Mouse (Mus musculus) liver, embryonic 11.5 days (tissue): ENCODE measurements around the gene Cd164. TPM values are rescaled to one million over a fixed set of nuclear protein-coding genes. Genes with fewer than 3 reads are reported as not detected.

Experiments used
- ATAC-seq: fragments of 200-750 bp; cut with Nextera tagmentation; replicated peaks from 2 replicates; pipeline ENCODE4 v1.8.0; 2017; ENCODE audit warnings: moderate number of reproducible peaks, mild to moderate bottlenecking, moderate TSS enrichment, moderate library complexity; ENCODE audit not compliant: low FRiP score
- DNase-seq: peaks from one replicate; pipeline ENCODE4 v3.0.0-alpha.2; 2017; ENCODE audit warnings: low spot score
- H3K27ac ChIP-seq: fragments of 300-500 bp; sonication (generic); 2 replicates; pipeline ENCODE4 v1.5.1; 2014; ENCODE audit warnings: mild to moderate bottlenecking, low read depth, low read length, control low read depth
- H3K27me3 ChIP-seq: fragments of 300-500 bp; sonication (generic); replicated peaks from 2 replicates; pipeline ENCODE4 v1.6.1; 2014; ENCODE audit warnings: low read length, mixed read lengths; ENCODE audit not compliant: control insufficient read depth, insufficient read depth
- H3K36me3 ChIP-seq: fragments of 300-500 bp; sonication (generic); 2 replicates; pipeline ENCODE4 v1.6.1; 2014; ENCODE audit warnings: mild to moderate bottlenecking, low read length, moderate library complexity, mixed read lengths; ENCODE audit not compliant: control insufficient read depth, insufficient read depth
- H3K4me1 ChIP-seq: fragments of 300-500 bp; sonication (generic); replicated peaks from 2 replicates; pipeline ENCODE4 v1.6.1; 2014; ENCODE audit warnings: low read length, mixed read lengths; ENCODE audit not compliant: control insufficient read depth, insufficient read depth
- H3K4me2 ChIP-seq: fragments of 300-500 bp; sonication (generic); 2 replicates; pipeline ENCODE4 v1.6.1; 2014; ENCODE audit warnings: mild to moderate bottlenecking, control low read depth, moderate library complexity
- H3K4me3 ChIP-seq: fragments of 300-500 bp; sonication (generic); 2 replicates; pipeline ENCODE4 v1.5.1; 2014; ENCODE audit warnings: low read depth, low read length, control low read depth
- H3K9ac ChIP-seq: fragments of 300-500 bp; sonication (generic); 2 replicates; pipeline ENCODE4 v1.6.1; 2014; ENCODE audit warnings: low read depth, low read length, control low read depth
- H3K9me3 ChIP-seq: fragments of 300-500 bp; sonication (generic); 2 replicates; pipeline ENCODE4 v1.6.1; 2016; ENCODE audit warnings: low read length, inconsistent platforms, mixed read lengths; ENCODE audit not compliant: control insufficient read depth
- WGBS: fragments of 180-500 bp; shearing (Covaris S2); extraction: QIAGEN DNeasy Blood & Tissue Kit; methylation state at CpG from one replicate; pipeline ENCODE4 v1.1.7; 2014; 5-methylcytosine and 5-hydroxymethylcytosine counted together
- polyA plus RNA-seq: library from polyadenylated mRNA; unstranded; fragments of >200 nt; fragmentation: Nextera tagmentation; extraction: Ambion mirVana; gene quantifications from 2 replicates; pipeline ENCODE4 v1.2.1, GENCODE M21; 2014

The Cd164 gene
- polyA plus RNA-seq, 1 experiment from 2014 or later, result 122 TPM

DNA sequence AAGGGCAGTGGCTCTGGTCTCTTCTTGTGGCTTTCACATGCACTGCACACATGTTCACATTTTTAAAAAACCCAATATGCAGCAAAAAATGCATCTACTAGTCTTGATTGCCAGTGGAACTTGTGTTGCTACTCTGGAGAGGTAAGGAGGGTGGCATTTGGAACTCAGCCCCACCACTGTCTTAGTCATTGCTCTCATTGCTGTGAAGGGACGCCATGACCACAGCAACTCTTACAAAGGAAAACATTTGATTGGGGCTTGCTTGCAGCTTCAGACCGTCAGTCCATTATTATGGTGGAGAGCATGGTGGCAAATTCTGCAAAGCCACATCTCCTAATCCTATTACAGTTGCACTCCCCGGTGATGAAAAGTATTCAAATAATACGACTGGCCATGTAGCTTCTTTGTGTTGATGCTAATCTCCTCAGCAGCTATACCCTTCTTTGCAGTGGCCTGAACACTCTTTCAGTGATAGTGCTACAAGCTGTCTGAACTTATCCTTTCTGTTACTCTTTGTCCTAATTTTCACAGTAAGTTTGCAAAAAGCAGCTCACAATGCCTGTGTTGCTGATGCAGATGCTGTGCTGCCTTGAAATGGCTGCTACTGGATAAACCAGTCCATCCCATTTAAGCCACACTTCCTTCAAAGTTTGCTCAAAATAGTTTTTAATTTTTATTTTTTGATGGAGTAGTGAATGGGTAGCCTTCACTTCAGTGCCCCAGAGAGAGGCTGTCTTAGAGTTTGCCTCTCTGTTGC is 18.2 kb downstream of the Cd164 start:
- H3K27ac ChIP-seq, result no peak overlapping the region

DNA sequence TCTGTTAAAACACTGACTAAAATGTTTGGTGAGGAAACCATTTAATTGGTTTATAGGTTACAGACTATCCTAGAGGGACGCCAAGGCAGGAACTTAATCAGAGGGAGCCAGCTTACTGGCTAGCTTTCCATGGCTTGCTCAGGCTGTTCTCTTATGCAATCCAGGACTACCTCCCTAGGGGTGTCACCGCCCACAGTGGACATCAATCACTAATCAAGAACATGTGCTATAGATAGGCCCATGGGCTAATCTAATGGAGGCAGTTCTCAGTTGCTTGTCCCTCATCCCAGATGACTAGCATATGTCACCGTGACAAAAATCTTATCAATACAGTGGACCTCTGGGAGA is 18.7 kb downstream of the Cd164 start:
- Histone ChIP-seq H3K36me3 (peaks cover 3% of the 10 kb centered on the region), H3K4me3 (no peak overlapping the region), H3K27me3 (no peaks in the 10 kb centered on the region), H3K9me3 (no peaks in the 10 kb centered on the region), H3K27ac (no peak overlapping the region), H3K9ac (no peak overlapping the region), H3K4me1 (no peaks in the 10 kb centered on the region), H3K4me2 (no peak overlapping the region)
- DNase-seq, result no peak
- 86% methylated on average over 3 of the region's 3 CpGs for WGBS
- ATAC-seq, result no peak

More for the DNA sequence above, 18.2 kb downstream of the Cd164 start:
- H3K27me3 ChIP-seq, result no peaks in the 10 kb centered on the region
- 89% methylated on average over 4 of the region's 4 CpGs for WGBS
- no peaks in the 10 kb centered on the region for H3K9me3 ChIP-seq
- no peak for DNase-seq
- no peak overlapping the region for H3K4me2 ChIP-seq
- no peaks in the 10 kb centered on the region for H3K4me1 ChIP-seq
- H3K36me3 ChIP-seq, result peaks cover 6% of the 10 kb centered on the region
- ATAC-seq, result no peak
- H3K4me3 ChIP-seq, result no peak overlapping the region
- no peak overlapping the region for H3K9ac ChIP-seq

DNA sequence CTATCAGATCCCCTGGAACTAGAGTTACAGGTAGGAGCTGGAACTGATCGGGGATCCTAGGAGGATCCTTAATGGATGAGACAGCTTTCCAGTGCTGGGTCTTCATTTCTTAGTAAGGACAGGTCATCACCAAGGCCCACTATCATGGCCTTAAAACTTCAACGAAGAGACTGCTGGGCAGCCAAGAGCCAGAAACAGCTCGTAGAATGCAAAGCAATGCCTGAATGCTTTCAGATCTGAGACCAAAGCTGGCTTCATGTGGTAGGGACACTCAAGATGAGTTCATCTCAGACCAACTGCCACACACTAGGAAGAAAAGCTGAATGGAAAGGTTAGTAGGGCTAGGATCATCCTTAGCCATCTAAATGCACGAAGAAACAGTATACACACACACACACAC is 19.8 kb downstream of the Cd164 start:
- H3K4me2 ChIP-seq, result no peak overlapping the region
- no peak for ATAC-seq
- H3K9ac ChIP-seq, result no peak overlapping the region
- no peaks in the 10 kb centered on the region for H3K9me3 ChIP-seq
- DNase-seq, result no peak
- no peak overlapping the region for H3K4me3 ChIP-seq
- H3K36me3 ChIP-seq, result peaks cover 3% of the 10 kb centered on the region; the same call in 1 of the 2 replicates
- 92% methylated on average over 4 of the region's 4 CpGs for WGBS
- H3K27ac ChIP-seq, result no peak overlapping the region
- no peaks in the 10 kb centered on the region for H3K27me3 ChIP-seq
- no peaks in the 10 kb centered on the region for H3K4me1 ChIP-seq

DNA sequence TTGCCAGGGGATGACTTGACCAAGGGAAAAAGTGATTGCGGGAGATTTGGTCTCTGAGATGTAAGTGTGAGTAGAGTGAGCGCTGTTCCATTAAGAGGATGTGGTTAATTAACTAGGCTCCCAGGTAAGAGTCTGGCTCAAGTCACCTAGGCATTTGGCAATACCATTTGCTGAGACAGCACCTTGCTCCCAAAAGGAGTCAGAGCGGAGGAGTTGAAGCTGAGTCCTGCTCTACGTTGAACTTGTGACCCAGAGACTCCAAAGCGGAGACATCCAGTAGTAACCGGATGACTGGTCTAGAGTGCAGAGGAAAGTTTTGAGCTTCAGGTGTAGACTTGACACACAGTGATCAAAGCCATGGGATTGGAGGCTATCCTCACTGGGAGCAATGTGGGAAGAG is 22.8 kb downstream of the Cd164 start:
- no peak for ATAC-seq
- Histone ChIP-seq H3K27me3 (no peaks in the 10 kb centered on the region), H3K4me3 (no peak overlapping the region), H3K4me2 (no peak overlapping the region), H3K9me3 (no peaks in the 10 kb centered on the region), H3K36me3 (no peaks in the 10 kb centered on the region), H3K4me1 (peaks cover 5% of the 10 kb centered on the region; the same call in 1 of the 2 replicates), H3K27ac (no peak overlapping the region), H3K9ac (no peak overlapping the region)
- 88% methylated on average over 6 of the region's 6 CpGs for WGBS
- DNase-seq, result no peak

DNA sequence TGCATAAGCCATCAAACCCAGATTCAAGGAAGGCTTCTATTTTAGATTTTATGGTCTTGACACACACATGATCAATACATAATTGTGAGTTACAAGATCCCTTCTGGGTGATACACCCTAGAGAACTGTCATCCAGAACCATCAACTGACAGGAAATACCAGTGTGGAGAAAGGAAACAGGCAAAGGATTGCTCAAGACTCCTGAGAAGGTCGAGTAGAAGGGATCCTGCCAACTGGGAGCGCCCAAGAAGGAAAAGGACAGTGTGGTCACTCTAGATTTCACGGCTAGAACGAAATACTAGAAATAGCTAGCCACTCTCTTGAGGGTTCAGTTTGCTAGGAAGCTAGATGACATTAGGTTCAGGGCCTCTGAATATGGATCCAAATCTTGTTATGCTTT is 24.2 kb downstream of the Cd164 start:
- DNase-seq (no peak), ATAC-seq (no peak)
- Histone ChIP-seq H3K36me3 (no peaks in the 10 kb centered on the region), H3K27ac (no peak overlapping the region), H3K9me3 (no peaks in the 10 kb centered on the region), H3K9ac (no peak overlapping the region), H3K4me2 (no peak overlapping the region), H3K27me3 (no peaks in the 10 kb centered on the region), H3K4me1 (peaks cover 5% of the 10 kb centered on the region; the same call in 1 of the 2 replicates), H3K4me3 (no peak overlapping the region)
- WGBS, result 75% methylated on average over 4 of the region's 4 CpGs

DNA sequence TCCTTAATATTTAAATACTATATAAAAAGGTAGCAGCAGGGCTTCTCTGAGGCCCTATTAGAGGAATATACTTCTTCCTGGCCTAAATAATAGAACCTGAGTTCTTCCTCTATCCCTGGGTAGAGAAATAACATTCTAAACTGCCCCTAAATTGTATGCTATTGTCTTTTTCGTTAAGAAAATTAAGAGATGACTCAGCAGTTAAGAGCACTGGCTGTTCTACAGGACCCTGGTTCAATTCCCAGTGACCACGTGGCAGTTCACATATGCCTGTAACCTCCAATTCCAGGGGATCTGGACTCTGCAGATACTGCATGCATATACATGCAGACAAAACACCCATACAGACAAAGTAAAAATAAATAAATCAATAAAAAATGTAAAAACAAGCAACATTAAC is 24.6 kb downstream of the Cd164 start:
- DNase-seq, result no peak
- H3K4me2 ChIP-seq, result no peak overlapping the region

DNA sequence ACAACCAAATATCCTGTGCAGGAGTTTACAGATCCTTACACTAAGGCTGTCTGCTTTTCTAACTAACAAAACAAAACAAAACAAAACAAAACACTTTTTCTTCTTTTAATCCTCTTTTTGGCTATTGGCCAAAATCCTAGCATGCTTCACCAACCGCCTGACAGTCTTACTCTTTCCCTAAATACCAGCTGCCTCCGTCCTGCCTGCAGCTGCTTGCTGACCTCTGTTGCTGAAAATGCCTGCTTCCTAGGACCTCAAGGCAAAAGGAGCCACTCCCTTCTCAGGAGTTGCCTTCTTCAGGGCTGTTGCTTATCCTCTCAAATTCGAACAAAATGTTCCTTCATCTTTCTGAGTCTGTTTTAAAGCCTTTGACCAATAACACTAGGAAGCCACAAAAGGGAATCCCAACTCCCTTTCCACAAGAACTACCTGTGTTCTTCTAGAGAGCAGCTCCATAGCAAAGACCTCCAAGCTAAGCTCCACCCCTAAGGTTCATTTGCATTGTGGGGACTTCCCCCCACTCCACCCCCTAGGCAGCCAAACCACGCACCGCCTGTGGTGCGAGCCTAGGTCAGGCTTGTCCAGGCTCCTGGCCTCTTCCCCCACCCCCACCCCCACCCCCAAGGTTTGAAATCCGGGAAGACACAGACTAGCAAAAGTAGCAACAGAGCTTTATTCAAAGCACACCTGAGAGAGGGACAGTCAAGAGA is 25.4 kb downstream of the Cd164 start:
- 8% methylated on average over 7 of the region's 7 CpGs for WGBS
- Histone ChIP-seq H3K4me2 (peak overlapping the region; percentile 44), H3K9me3 (peaks cover 4% of the 10 kb centered on the region), H3K4me3 (no peak overlapping the region), H3K9ac (no peak overlapping the region), H3K36me3 (no peaks in the 10 kb centered on the region), H3K4me1 (peaks cover 5% of the 10 kb centered on the region; the same call in 1 of the 2 replicates), H3K27ac (no peak overlapping the region), H3K27me3 (no peaks in the 10 kb centered on the region)
- DNase-seq (no peak), ATAC-seq (no peak)

More for the DNA sequence above, 24.6 kb downstream of the Cd164 start:
- WGBS, result 49% methylated on average over 2 of the region's 2 CpGs
- Histone ChIP-seq H3K9me3 (no peaks in the 10 kb centered on the region), H3K4me3 (no peak overlapping the region), H3K27ac (no peak overlapping the region), H3K36me3 (no peaks in the 10 kb centered on the region), H3K27me3 (no peaks in the 10 kb centered on the region), H3K9ac (no peak overlapping the region), H3K4me1 (peaks cover 5% of the 10 kb centered on the region; the same call in 1 of the 2 replicates)
- no peak for ATAC-seq

DNA sequence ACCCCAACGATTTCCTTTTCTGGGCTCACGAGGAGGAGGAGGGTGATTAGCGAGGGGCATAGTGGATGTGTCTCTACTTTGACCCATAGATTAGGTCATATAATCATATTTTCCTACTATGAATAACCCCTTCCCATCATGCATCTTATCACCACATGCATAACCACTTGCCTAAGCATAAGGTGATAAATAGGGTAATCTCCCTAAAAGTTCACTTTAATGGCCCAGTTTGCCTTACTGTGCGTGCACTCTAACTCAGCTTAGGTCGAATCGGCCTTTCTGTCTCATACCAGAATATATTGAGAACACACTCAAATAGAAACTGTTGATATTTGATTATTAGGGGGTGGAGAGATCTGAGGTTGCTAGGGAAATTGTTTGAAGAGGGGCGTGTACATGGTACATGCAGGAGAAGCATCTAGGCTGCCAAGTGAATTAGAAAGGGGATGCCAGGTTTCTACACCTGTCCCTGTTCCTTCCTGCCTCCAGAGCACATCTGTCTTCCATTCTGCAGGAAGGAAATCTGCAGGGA is 26.1 kb downstream of the Cd164 start:
- DNase-seq (no peak), ATAC-seq (no peak)
- H3K36me3 ChIP-seq, result no peaks in the 10 kb centered on the region
- WGBS, result 49% methylated on average over 7 of the region's 7 CpGs
- H3K4me2 ChIP-seq, result peak overlapping the region; percentile 44
- peaks cover 4% of the 10 kb centered on the region for H3K9me3 ChIP-seq
- no peak overlapping the region for H3K27ac ChIP-seq
- no peaks in the 10 kb centered on the region for H3K27me3 ChIP-seq
- H3K4me3 ChIP-seq, result no peak overlapping the region
- H3K4me1 ChIP-seq, result peaks cover 5% of the 10 kb centered on the region; the same call in 1 of the 2 replicates
- H3K9ac ChIP-seq, result no peak overlapping the region
